18 mouse cellular contexts compared by ENCODE assay signal in the genomic region with DNA sequence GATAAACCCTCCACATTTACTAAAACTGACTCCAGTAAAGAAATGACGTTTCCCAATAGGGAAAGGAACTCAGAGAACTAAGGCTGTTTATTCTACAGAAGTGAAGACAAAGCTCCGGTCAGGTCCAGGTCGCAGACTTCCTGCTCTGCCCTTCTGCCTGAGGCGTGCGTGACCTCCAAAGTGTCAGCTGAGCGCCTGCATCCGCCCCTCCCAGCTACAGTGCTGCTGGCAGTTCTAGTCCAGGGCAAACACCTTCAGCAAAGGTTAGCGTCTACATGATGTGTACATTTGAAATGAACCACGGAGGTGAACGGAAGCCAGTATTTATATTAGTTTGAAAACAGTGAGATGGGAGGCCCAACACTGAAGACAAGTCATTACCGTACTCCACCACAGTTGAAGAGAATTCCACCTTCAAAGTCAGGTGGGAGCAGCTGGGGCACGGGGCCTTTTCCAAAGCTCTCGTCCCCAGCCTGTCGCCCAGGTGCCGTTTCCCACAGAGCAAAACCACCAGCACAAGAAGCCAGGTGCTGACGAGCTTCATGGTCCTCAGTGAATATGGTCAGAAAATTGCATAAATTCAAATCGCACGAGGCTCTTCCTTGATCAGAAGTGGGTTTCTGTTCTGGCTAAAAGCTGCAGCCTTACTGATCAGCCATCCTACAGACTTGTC. TPM values are rescaled to one million over a fixed set of nuclear protein-coding genes. Genes with fewer than 3 reads are reported as not detected.
DNase-seq lines count a peak whose midpoint lies in the region; ATAC-seq and TF ChIP-seq lines count a peak whose summit lies in the region.
"Had no signal": no experiment of that assay in that cellular context is flagged by ENCODE, and none has a peak within 500 bp of the region (broad histone marks: within the 10 kb centered on the region; RNA-seq: fewer than 3 reads in every experiment).

No protein-coding gene starts in this region.

- TF ChIP-seq CTCF in E14TG2a.4 (conservative IDR thresholded peaks at IDR 0.05; ENCODE audit: low read length), result no peak
- no peak for TF ChIP-seq CTCF in forebrain, postnatal 0 days (IDR thresholded peaks at IDR 0.05; ENCODE audit: low read depth)

- no peak overlapping the region for H3K4me2 ChIP-seq in heart, embryonic 16.5 days (ENCODE audit: low read depth, low read length)
- no peak overlapping the region for H3K4me2 ChIP-seq in forebrain, postnatal 0 days (ENCODE audit: low read depth)
- H3K4me2 ChIP-seq: forebrain, embryonic 15.5 days; heart, embryonic 15.5 days; liver, embryonic 15.5 days; midbrain, embryonic 12.5 days had no signal

- DNase-seq in heart, postnatal 10 days, result no peak
- DNase-seq in kidney, postnatal 25 days, result peak; percentile 41 to 63
- DNase-seq in naive thymus-derived CD4-positive, alpha-beta T cell, adult 2 months (ENCODE audit: low read depth), result peak; percentile 46
- DNase-seq in frontal cortex, postnatal 25 days (ENCODE audit: low spot score in 2 of 2), result no peak
- no peak for DNase-seq in forebrain, postnatal 0 days
- DNase-seq in hindbrain, embryonic 10.5 days (ENCODE audit: low spot score), result no peak
- DNase-seq: gastrocnemius, postnatal 36 days; right cerebral cortex, postnatal 4 days had no signal

- H3K36me3 ChIP-seq in heart, embryonic 16.5 days (ENCODE audit: control insufficient read depth, insufficient read depth), result peaks cover 32% of the 10 kb centered on the region
- H3K36me3 ChIP-seq in E14TG2a.4 (ENCODE audit: insufficient read depth, low read length), result peaks cover 96% of the 10 kb centered on the region
- H3K36me3 ChIP-seq in forebrain, postnatal 0 days (ENCODE audit: insufficient read depth), result peaks cover 41% of the 10 kb centered on the region
- H3K36me3 ChIP-seq in hindbrain, embryonic 10.5 days, result peaks cover 69% of the 10 kb centered on the region

- no peak overlapping the region for H3K27ac ChIP-seq in heart, embryonic 16.5 days (ENCODE audit: low read length)
- no peak overlapping the region for H3K27ac ChIP-seq in forebrain, postnatal 0 days (ENCODE audit: low read depth, low read length)
- H3K27ac ChIP-seq in hindbrain, embryonic 10.5 days, result no peak overlapping the region
- H3K27ac ChIP-seq: forebrain, embryonic 15.5 days; heart, embryonic 15.5 days; limb, embryonic 10.5 days; liver, embryonic 15.5 days; midbrain, embryonic 12.5 days had no signal

- H3K9ac ChIP-seq in heart, embryonic 16.5 days (ENCODE audit: low read length), result no peak overlapping the region
- H3K9ac ChIP-seq in forebrain, postnatal 0 days, result no peak overlapping the region
- H3K9ac ChIP-seq: forebrain, embryonic 15.5 days; heart, embryonic 15.5 days; liver, embryonic 15.5 days; midbrain, embryonic 12.5 days had no signal

- ATAC-seq in heart, embryonic 16.5 days (replicated peaks; ENCODE audit: extremely low read depth, insufficient read depth, low FRiP score), result peak; percentile 41; the same call in 1 of the 2 replicates
- no peak for ATAC-seq in forebrain, postnatal 0 days
- ATAC-seq: forebrain, embryonic 15.5 days; Patski had no signal

- WGBS in heart, embryonic 16.5 days, result 71% methylated on average over 18 of the region's 18 CpGs
- 91% methylated on average over 18 of the region's 18 CpGs for WGBS in forebrain, postnatal 0 days
- 87% methylated on average over 18 of the region's 18 CpGs for WGBS in hindbrain, embryonic 10.5 days

- no peaks in the 10 kb centered on the region for H3K9me3 ChIP-seq in heart, embryonic 16.5 days (replicated peaks; ENCODE audit: control insufficient read depth, low read length)
- H3K9me3 ChIP-seq in E14TG2a.4 (ENCODE audit: low read length), result no peaks in the 10 kb centered on the region
- no peaks in the 10 kb centered on the region for H3K9me3 ChIP-seq in forebrain, postnatal 0 days (ENCODE audit: low read length)
- no peaks in the 10 kb centered on the region for H3K9me3 ChIP-seq in hindbrain, embryonic 10.5 days
- H3K9me3 ChIP-seq: forebrain, embryonic 15.5 days; heart, embryonic 15.5 days; limb, embryonic 10.5 days; liver, embryonic 15.5 days; midbrain, embryonic 12.5 days had no signal

- no peaks in the 10 kb centered on the region for H3K27me3 ChIP-seq in heart, embryonic 16.5 days (ENCODE audit: control insufficient read depth, insufficient read depth, low read length)
- H3K27me3 ChIP-seq in E14TG2a.4 (ENCODE audit: insufficient read depth, low read length), result no peaks in the 10 kb centered on the region
- no peaks in the 10 kb centered on the region for H3K27me3 ChIP-seq in forebrain, postnatal 0 days (ENCODE audit: insufficient read depth, low read length)
- H3K27me3 ChIP-seq in hindbrain, embryonic 10.5 days (ENCODE audit: insufficient read depth, poor library complexity, severe bottlenecking), result no peaks in the 10 kb centered on the region
- H3K27me3 ChIP-seq: forebrain, embryonic 15.5 days; heart, embryonic 15.5 days; liver, embryonic 15.5 days; midbrain, embryonic 12.5 days; Patski had no signal

- no peak overlapping the region for H3K4me3 ChIP-seq in heart, embryonic 16.5 days (ENCODE audit: low read length)
- peak overlapping the region; percentile 39 for H3K4me3 ChIP-seq in E14TG2a.4 (replicated peaks; ENCODE audit: low read length)
- H3K4me3 ChIP-seq in forebrain, postnatal 0 days (ENCODE audit: low read depth, low read length), result no peak overlapping the region
- no peak overlapping the region for H3K4me3 ChIP-seq in hindbrain, embryonic 10.5 days
- H3K4me3 ChIP-seq: forebrain, embryonic 15.5 days; heart, embryonic 15.5 days; limb, embryonic 10.5 days; liver, embryonic 15.5 days; midbrain, embryonic 12.5 days had no signal

- 0 out of 2 replicates have a peak, but pooled peaks cover 2% of the 10 kb centered on the region for H3K4me1 ChIP-seq in heart, embryonic 16.5 days (ENCODE audit: control insufficient read depth, insufficient read depth, low read length)
- peaks cover 93% of the 10 kb centered on the region for H3K4me1 ChIP-seq in E14TG2a.4 (replicated peaks; ENCODE audit: low read depth, low read length)
- H3K4me1 ChIP-seq in forebrain, postnatal 0 days (ENCODE audit: insufficient read depth), result no peaks in the 10 kb centered on the region
- H3K4me1 ChIP-seq in hindbrain, embryonic 10.5 days (replicated peaks), result 0 out of 2 replicates have a peak, but pooled peaks cover 3% of the 10 kb centered on the region
- H3K4me1 ChIP-seq: forebrain, embryonic 15.5 days; limb, embryonic 10.5 days; midbrain, embryonic 12.5 days had no signal

- intact Hi-C loops in heart, postnatal 10 days (cut with DNase I), result no loop called here

RNA-seq across cellular contexts. Expression of gene Mbtps1, which starts 11.4 kb away (rescaled TPM):
- polyA plus RNA-seq in heart, embryonic 16.5 days (2015; fragmentation: Nextera tagmentation; extraction: Ambion mirVana), result 68.5 and 72.4 TPM in 2 replicates
- total RNA-seq in heart, postnatal 10 days (2021), result 10 to 100 TPM; 66.8 to 67.7 TPM
- 72.4 and 75.5 TPM in 2 replicates for total RNA-seq in forebrain, postnatal 0 days (2014; rRNA removed)
- 37.7 and 48.0 TPM in 2 replicates for polyA plus RNA-seq in forebrain, postnatal 0 days (2015; fragmentation: Nextera tagmentation; extraction: Ambion mirVana)
- 104 and 107 TPM in 2 replicates for polyA plus RNA-seq in hindbrain, embryonic 10.5 days (2016; fragmentation: Nextera tagmentation; extraction: Ambion mirVana)

RNA-seq across cellular contexts. Expression of gene Hsdl1, which starts 27.8 kb away (rescaled TPM):
- polyA plus RNA-seq in heart, embryonic 16.5 days (2015; fragmentation: Nextera tagmentation; extraction: Ambion mirVana), result 40.9 and 51.1 TPM in 2 replicates
- 10 to 100 TPM; 17.6 to 18.2 TPM for total RNA-seq in heart, postnatal 10 days (2021)
- total RNA-seq in forebrain, postnatal 0 days (2014; rRNA removed), result 144 and 158 TPM in 2 replicates
- polyA plus RNA-seq in forebrain, postnatal 0 days (2015; fragmentation: Nextera tagmentation; extraction: Ambion mirVana), result 144 and 164 TPM in 2 replicates
- 65.1 and 78.0 TPM in 2 replicates for polyA plus RNA-seq in hindbrain, embryonic 10.5 days (2016; fragmentation: Nextera tagmentation; extraction: Ambion mirVana)

RNA-seq across cellular contexts. Expression of gene Dnaaf1, which starts 27.9 kb away (rescaled TPM):
- polyA plus RNA-seq in heart, embryonic 16.5 days (2015; fragmentation: Nextera tagmentation; extraction: Ambion mirVana), result 0.50 and 0.71 TPM in 2 replicates
- total RNA-seq in heart, postnatal 10 days (2021), result not detected
- total RNA-seq in forebrain, postnatal 0 days (2014; rRNA removed), result 0.08 TPM in 1 of 2 replicates, not detected in the other
- polyA plus RNA-seq in forebrain, postnatal 0 days (2015; fragmentation: Nextera tagmentation; extraction: Ambion mirVana), result 0.38 and 0.98 TPM in 2 replicates
- 0.39 and 1.3 TPM in 2 replicates for polyA plus RNA-seq in hindbrain, embryonic 10.5 days (2016; fragmentation: Nextera tagmentation; extraction: Ambion mirVana)
- total RNA-seq: common myeloid progenitor, adult 5-6 weeks; gastrocnemius, postnatal 36 days had no signal

RNA-seq across cellular contexts. Expression of gene Slc38a8, which starts 45.7 kb away (rescaled TPM):
- not detected in 2 replicates for polyA plus RNA-seq in heart, embryonic 16.5 days (2015; fragmentation: Nextera tagmentation; extraction: Ambion mirVana)
- total RNA-seq in heart, postnatal 10 days (2021), result not detected
- not detected in 2 replicates for total RNA-seq in forebrain, postnatal 0 days (2014; rRNA removed)
- polyA plus RNA-seq in forebrain, postnatal 0 days (2015; fragmentation: Nextera tagmentation; extraction: Ambion mirVana), result 0.12 TPM in 1 of 2 replicates, not detected in the other
- 1.4 TPM in 1 of 2 replicates, not detected in the other for polyA plus RNA-seq in hindbrain, embryonic 10.5 days (2016; fragmentation: Nextera tagmentation; extraction: Ambion mirVana)
- total RNA-seq: common myeloid progenitor, adult 5-6 weeks; gastrocnemius, postnatal 36 days had no signal
- polyA plus RNA-seq: forebrain, embryonic 15.5 days; heart, embryonic 15.5 days; liver, embryonic 15.5 days; Patski; stomach, embryonic 14.5 days had no signal

RNA-seq across cellular contexts. Expression of gene Taf1c, which starts 57.9 kb away (rescaled TPM):
- polyA plus RNA-seq in heart, embryonic 16.5 days (2015; fragmentation: Nextera tagmentation; extraction: Ambion mirVana), result 8.5 and 9.4 TPM in 2 replicates
- 1 to 10 TPM; 3.9 to 4.7 TPM for total RNA-seq in heart, postnatal 10 days (2021)
- 17.6 and 21.1 TPM in 2 replicates for total RNA-seq in forebrain, postnatal 0 days (2014; rRNA removed)
- polyA plus RNA-seq in forebrain, postnatal 0 days (2015; fragmentation: Nextera tagmentation; extraction: Ambion mirVana), result 10.1 and 10.9 TPM in 2 replicates
- 16.8 and 17.4 TPM in 2 replicates for polyA plus RNA-seq in hindbrain, embryonic 10.5 days (2016; fragmentation: Nextera tagmentation; extraction: Ambion mirVana)

Comparison
In these comparisons a context has a peak if more than half of its experiments do, and no peak if none do; other contexts are left out.
1. DNase-seq: peak in kidney, postnatal 25 days (2 of 2) and naive thymus-derived CD4-positive, alpha-beta T cell, adult 2 months (single experiment); none in heart, postnatal 10 days (0 of 2), frontal cortex, postnatal 25 days (0 of 2), forebrain, postnatal 0 days (single experiment) and hindbrain, embryonic 10.5 days (single experiment).